Mouse (Mus musculus) forebrain, postnatal 0 days (tissue): ENCODE data around the gene Man1a. TPM values are rescaled to one million over a fixed set of nuclear protein-coding genes. Genes with fewer than 3 reads are reported as not detected.

Source experiments
- ATAC-seq: fragments of 200-750 bp; cut with Nextera tagmentation; 2 replicates; pipeline ENCODE4 v1.8.0; 2017; ENCODE audit warnings: mild to moderate bottlenecking, moderate library complexity
- DNase-seq: peaks from one replicate; pipeline ENCODE4 v3.0.0-alpha.2; 2015
- H3K27ac ChIP-seq: fragments of 300-500 bp; sonication (generic); 2 replicates; pipeline ENCODE4 v1.5.1; 2014; ENCODE audit warnings: low read depth, mild to moderate bottlenecking, antibody characterized with exemption, low read length, moderate library complexity, mixed read lengths
- H3K27me3 ChIP-seq: fragments of 300-500 bp; sonication (generic); 2 replicates; pipeline ENCODE4 v1.6.1; 2014; ENCODE audit warnings: mild to moderate bottlenecking, low read length, mixed read lengths; ENCODE audit not compliant: insufficient read depth
- H3K36me3 ChIP-seq: fragments of 300-500 bp; sonication (generic); 2 replicates; pipeline ENCODE4 v1.6.1; 2014; ENCODE audit warnings: mild to moderate bottlenecking, moderate library complexity; ENCODE audit not compliant: insufficient read depth
- H3K4me1 ChIP-seq: fragments of 300-500 bp; sonication (generic); 2 replicates; pipeline ENCODE4 v1.6.1; 2014; ENCODE audit warnings: antibody characterized with exemption; ENCODE audit not compliant: insufficient read depth
- H3K4me2 ChIP-seq: fragments of 300-500 bp; sonication (generic); 2 replicates; pipeline ENCODE4 v1.6.1; 2014; ENCODE audit warnings: low read depth, mild to moderate bottlenecking, moderate library complexity
- H3K4me3 ChIP-seq: fragments of 300-500 bp; sonication (generic); 2 replicates; pipeline ENCODE4 v1.5.1; 2014; ENCODE audit warnings: low read depth, low read length, mixed read lengths
- H3K9ac ChIP-seq: fragments of 300-500 bp; sonication (generic); 2 replicates; pipeline ENCODE4 v1.6.1; 2014; ENCODE audit warnings: mild to moderate bottlenecking
- H3K9me3 ChIP-seq: fragments of 300-500 bp; sonication (generic); 2 replicates; pipeline ENCODE4 v1.6.1; 2016; ENCODE audit warnings: low read length
- CTCF ChIP-seq: sonication (generic); IDR thresholded peaks from 2 replicates; pipeline ENCODE4 v1.5.1; 2016; ENCODE audit warnings: antibody characterized with exemption, control low read depth, low read depth
- WGBS: fragments of 180-500 bp; shearing (Covaris S2); extraction: QIAGEN DNeasy Blood & Tissue Kit; methylation state at CpG from one replicate; pipeline ENCODE4 v1.1.7; 2014; 5-methylcytosine and 5-hydroxymethylcytosine counted together
- polyA plus RNA-seq: library from polyadenylated mRNA; unstranded; fragments of >200 nt; fragmentation: Nextera tagmentation; extraction: Ambion mirVana; gene quantifications from 2 replicates; pipeline ENCODE4 v1.2.1, GENCODE M21; 2015
- total RNA-seq: library from RNA; depleted of rRNA; stranded (reverse); fragments of >200 nt; gene quantifications from 2 replicates; pipeline ENCODE4 v1.2.3, GENCODE M21; 2014

Gene Man1a
- total and polyA plus RNA-seq, 2 experiments from 2014 or later, result 4.7 to 25.4 TPM

DNA sequence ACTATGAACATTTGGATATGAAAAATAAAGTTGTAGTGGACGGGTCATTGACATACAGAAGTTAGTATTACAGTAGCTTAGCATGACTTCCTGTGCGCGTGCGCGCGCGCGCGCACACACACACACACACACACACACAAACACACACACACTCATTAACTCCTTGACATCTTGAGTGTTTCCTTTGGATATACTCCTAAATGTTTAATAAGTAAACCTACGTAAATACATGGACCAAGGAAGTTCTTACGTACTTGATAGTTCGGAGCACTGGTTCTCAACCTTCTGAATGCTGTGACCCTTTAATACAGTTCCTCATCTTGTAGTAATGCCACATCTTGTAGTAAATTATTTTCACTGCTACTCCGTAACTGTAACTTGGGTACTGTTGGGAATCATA lies 79.1 kb downstream of the Man1a start:
- H3K4me2 ChIP-seq, result no peak overlapping the region
- WGBS, result 96% methylated on average over 13 of the region's 13 CpGs
- no peak overlapping the region for H3K4me3 ChIP-seq
- TF ChIP-seq CTCF, result no peak
- H3K9ac ChIP-seq, result no peak overlapping the region
- no peak for ATAC-seq
- no peak for DNase-seq
- no peaks in the 10 kb centered on the region for H3K4me1 ChIP-seq
- H3K27me3 ChIP-seq, result no peaks in the 10 kb centered on the region
- H3K27ac ChIP-seq, result no peak overlapping the region
- no peaks in the 10 kb centered on the region for H3K36me3 ChIP-seq
- H3K9me3 ChIP-seq, result no peaks in the 10 kb centered on the region

DNA sequence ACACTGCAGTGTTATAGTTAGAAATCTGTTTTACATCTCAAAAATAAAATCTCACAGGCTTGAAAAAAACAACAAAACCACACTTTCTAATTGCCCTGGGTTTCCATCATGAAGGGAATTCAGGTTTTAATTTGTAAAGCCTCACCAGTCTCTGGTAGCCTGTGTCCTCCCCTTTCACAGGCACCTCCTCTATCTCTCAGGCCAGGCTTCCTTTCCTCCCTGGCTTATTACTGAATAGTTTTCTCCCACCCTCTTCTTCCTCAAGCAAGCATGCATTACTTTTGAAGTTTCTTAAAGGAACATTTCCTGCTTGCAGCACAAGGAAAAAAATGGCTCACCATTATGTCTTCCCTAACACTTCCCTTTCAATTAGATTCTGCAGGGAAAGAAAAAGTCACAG lies 80.2 kb downstream of the Man1a start:
- H3K4me3 ChIP-seq, result no peak overlapping the region
- H3K36me3 ChIP-seq, result no peaks in the 10 kb centered on the region
- no peaks in the 10 kb centered on the region for H3K9me3 ChIP-seq
- H3K27me3 ChIP-seq, result no peaks in the 10 kb centered on the region
- no peak for ATAC-seq
- no peak overlapping the region for H3K9ac ChIP-seq
- no peak overlapping the region for H3K27ac ChIP-seq
- TF ChIP-seq CTCF, result no peak
- peak; percentile 32 for DNase-seq
- no peak overlapping the region for H3K4me2 ChIP-seq
- no peaks in the 10 kb centered on the region for H3K4me1 ChIP-seq

DNA sequence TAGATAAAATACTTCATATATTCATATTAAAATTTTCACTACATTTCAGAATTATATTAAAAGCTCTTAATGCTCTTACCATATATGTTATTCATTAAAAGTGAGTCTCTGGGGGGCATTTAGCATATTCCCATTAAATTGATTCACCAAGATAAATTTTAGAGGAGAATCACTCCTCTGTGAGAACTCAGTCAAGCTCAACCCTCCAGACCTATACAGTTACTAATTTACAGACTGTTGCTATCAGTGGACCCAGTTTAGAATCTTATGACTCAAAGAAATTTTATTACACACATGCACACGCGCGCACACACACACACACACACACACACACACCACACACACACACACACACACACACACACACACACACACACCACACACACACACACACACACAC lies 81.8 kb downstream of the Man1a start:
- H3K9ac ChIP-seq, result no peak overlapping the region
- DNase-seq, result no peak
- H3K4me1 ChIP-seq, result no peaks in the 10 kb centered on the region
- no peaks in the 10 kb centered on the region for H3K27me3 ChIP-seq
- 97% methylated on average over 3 of the region's 3 CpGs for WGBS
- no peak overlapping the region for H3K4me3 ChIP-seq
- H3K4me2 ChIP-seq, result no peak overlapping the region
- H3K27ac ChIP-seq, result no peak overlapping the region
- no peaks in the 10 kb centered on the region for H3K9me3 ChIP-seq
- no peak for ATAC-seq
- no peak for TF ChIP-seq CTCF
- H3K36me3 ChIP-seq, result no peaks in the 10 kb centered on the region

DNA sequence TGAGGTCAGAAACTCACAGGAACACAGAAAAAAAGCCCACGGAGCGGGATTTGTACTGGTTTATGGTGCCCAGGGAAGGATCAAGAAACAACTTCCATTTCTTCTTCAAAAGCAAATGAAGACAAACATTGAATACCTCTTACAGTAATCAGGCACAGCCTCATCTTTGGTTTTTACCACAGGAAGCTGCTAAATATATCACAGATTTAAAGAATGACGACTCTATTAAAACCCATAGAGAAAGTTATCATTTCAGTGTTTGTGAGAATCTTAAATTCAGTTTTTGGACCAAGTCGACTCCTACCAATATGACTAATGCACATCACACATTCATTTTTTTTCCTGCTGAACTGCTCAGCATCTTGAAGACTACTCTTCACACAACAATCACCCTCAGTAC lies 86.0 kb downstream of the Man1a start:
- DNase-seq (no peak), ATAC-seq (no peak)
- Histone ChIP-seq H3K36me3 (no peaks in the 10 kb centered on the region), H3K4me3 (no peak overlapping the region), H3K27me3 (no peaks in the 10 kb centered on the region), H3K9ac (no peak overlapping the region), H3K4me2 (no peak overlapping the region), H3K27ac (no peak overlapping the region), H3K4me1 (no peaks in the 10 kb centered on the region), H3K9me3 (no peaks in the 10 kb centered on the region)
- WGBS, result 91% methylated on average over 4 of the region's 4 CpGs
- no peak for TF ChIP-seq CTCF

DNA sequence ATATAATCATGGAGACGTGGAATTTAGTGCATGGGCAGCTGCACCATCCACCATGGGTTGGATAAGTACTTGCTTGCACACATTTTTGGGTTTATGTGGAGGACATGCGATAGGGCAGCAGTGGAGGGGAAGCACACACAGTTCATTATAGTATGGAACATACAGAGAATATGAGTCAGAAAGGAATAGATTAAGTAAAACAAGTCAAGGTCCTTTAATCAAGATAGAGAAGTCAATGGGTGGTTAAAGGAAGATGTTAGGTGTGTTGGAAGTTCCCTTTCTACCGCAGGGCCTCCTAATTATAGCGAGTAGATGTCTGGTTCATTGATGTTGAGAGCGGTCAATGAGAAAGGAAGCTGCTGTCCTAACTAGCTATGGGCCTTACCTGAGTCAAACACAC lies 91.5 kb downstream of the Man1a start:
- no peak for DNase-seq
- Histone ChIP-seq H3K36me3 (no peaks in the 10 kb centered on the region), H3K4me1 (no peaks in the 10 kb centered on the region), H3K9ac (no peak overlapping the region), H3K4me3 (no peak overlapping the region), H3K9me3 (no peaks in the 10 kb centered on the region), H3K27me3 (no peaks in the 10 kb centered on the region), H3K27ac (no peak overlapping the region), H3K4me2 (no peak overlapping the region)
- ATAC-seq, result no peak
- TF ChIP-seq CTCF, result no peak
- WGBS, result 95% methylated on average over 5 of the region's 5 CpGs

DNA sequence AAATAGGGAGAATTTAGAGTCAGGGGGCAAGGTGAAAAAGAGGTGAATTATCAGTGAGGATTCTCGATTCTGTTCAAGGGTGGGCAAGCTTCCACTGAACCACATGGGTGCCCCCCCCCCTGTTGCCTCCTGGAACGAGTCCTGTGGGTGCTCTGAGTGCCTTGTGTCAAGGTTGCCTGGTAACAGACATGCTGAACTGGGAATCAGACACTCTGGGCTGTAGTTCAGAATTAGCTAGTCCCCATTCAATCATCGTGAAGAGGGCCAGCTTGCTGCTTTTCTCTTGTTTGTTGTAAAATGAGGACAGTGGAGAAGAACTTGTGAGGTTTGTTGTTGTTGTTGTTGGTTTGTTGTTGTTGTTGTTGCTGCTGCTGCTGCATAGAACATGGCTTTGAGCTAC lies 92.3 kb downstream of the Man1a start:
- peak; percentile 36 for DNase-seq
- Histone ChIP-seq H3K9me3 (no peaks in the 10 kb centered on the region), H3K4me1 (no peaks in the 10 kb centered on the region), H3K9ac (no peak overlapping the region), H3K36me3 (no peaks in the 10 kb centered on the region), H3K4me3 (no peak overlapping the region), H3K27me3 (no peaks in the 10 kb centered on the region), H3K4me2 (no peak overlapping the region), H3K27ac (no peak overlapping the region)
- TF ChIP-seq CTCF, result no peak
- ATAC-seq, result peak; percentile 89
- WGBS, result 28% methylated on average over 3 of the region's 3 CpGs

DNA sequence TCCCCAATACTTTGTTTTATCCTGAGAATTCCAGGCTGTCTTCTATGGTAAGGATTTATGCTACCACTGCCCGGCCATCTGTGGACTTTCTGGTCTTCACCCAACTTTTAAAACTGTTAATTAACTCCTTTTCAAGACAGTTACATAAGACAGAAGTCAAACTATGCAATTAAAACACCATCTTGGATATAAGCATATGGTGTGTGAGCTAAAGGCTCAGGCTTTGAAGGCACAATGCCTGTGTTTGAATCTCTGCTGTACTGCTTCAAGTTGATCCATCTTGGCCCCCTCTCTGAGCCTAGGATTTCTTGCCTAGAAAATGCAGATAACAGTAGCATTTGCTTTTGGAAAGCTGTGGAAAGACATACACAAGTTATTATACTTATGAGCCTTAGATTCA lies 97.8 kb downstream of the Man1a start:
- no peaks in the 10 kb centered on the region for H3K9me3 ChIP-seq
- H3K36me3 ChIP-seq, result no peaks in the 10 kb centered on the region
- WGBS, result 51% methylated on average over 1 of the region's 1 CpGs
- no peaks in the 10 kb centered on the region for H3K27me3 ChIP-seq
- no peak overlapping the region for H3K4me3 ChIP-seq
- ATAC-seq (peak; percentile 95), DNase-seq (peak; percentile 63)
- TF ChIP-seq CTCF, result no peak
- no peaks in the 10 kb centered on the region for H3K4me1 ChIP-seq
- H3K4me2 ChIP-seq, result no peak overlapping the region
- H3K27ac ChIP-seq, result no peak overlapping the region
- H3K9ac ChIP-seq, result no peak overlapping the region

DNA sequence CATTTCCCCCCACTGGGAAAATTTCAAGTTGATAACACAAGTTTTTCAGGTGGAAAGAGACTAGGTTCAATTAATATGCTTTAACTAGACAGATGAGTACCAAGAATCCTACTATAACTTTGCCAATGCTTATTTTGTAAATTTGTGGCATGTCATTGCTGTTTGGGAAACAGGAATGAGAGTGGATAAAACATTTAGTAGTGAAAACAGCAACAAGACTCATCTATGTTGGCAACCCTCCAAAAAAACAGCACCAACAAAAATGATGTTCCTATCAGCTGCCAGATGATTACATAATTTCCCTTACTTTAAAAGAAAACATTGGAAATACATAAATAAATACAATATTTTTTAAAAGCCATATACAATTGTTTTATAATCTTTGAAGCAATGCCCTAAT lies 102.2 kb downstream of the Man1a start:
- DNase-seq (no peak), ATAC-seq (no peak)
- no peak for TF ChIP-seq CTCF
- H3K4me1 ChIP-seq, result no peaks in the 10 kb centered on the region
- H3K27ac ChIP-seq, result no peak overlapping the region
- H3K36me3 ChIP-seq, result no peaks in the 10 kb centered on the region
- H3K9ac ChIP-seq, result no peak overlapping the region
- no peak overlapping the region for H3K4me2 ChIP-seq
- H3K4me3 ChIP-seq, result no peak overlapping the region
- no peaks in the 10 kb centered on the region for H3K9me3 ChIP-seq
- no peaks in the 10 kb centered on the region for H3K27me3 ChIP-seq
